In genomic region chr7:30985357-30985756, GRCm38 (mm10) we compare ENCODE assay signal across 36 mouse cellular contexts. TPM values are rescaled to one million over a fixed set of nuclear protein-coding genes. Genes with fewer than 3 reads are reported as not detected.
"Had no signal": no experiment of that assay in that cellular context is flagged by ENCODE, and none has a peak within 500 bp of the region (broad histone marks: within the 10 kb centered on the region; RNA-seq: fewer than 3 reads in every experiment).

No protein-coding gene starts in this region.

- H3K4me1 ChIP-seq: heart, embryonic 13.5 days; heart, embryonic 15.5 days; hindbrain, embryonic 13.5 days; hindbrain, embryonic 15.5 days; kidney, embryonic 15.5 days; limb, embryonic 13.5 days; limb, embryonic 15.5 days; liver, embryonic 13.5 days had no signal

- H3K27me3 ChIP-seq: heart, embryonic 13.5 days; heart, embryonic 15.5 days; hindbrain, embryonic 13.5 days; hindbrain, embryonic 15.5 days; kidney, embryonic 15.5 days; limb, embryonic 13.5 days; limb, embryonic 15.5 days; liver, embryonic 13.5 days had no signal

- H3K9ac ChIP-seq: forebrain, postnatal 0 days; heart, embryonic 13.5 days; heart, embryonic 15.5 days; hindbrain, embryonic 13.5 days; hindbrain, embryonic 15.5 days; kidney, embryonic 15.5 days; limb, embryonic 13.5 days; limb, embryonic 15.5 days; liver, embryonic 13.5 days had no signal

- H3K36me3 ChIP-seq: heart, embryonic 13.5 days; heart, embryonic 15.5 days; hindbrain, embryonic 13.5 days; hindbrain, embryonic 15.5 days; kidney, embryonic 15.5 days; limb, embryonic 13.5 days; limb, embryonic 15.5 days; liver, embryonic 13.5 days had no signal

- H3K9me3 ChIP-seq: heart, embryonic 13.5 days; heart, embryonic 15.5 days; hindbrain, embryonic 13.5 days; hindbrain, embryonic 15.5 days; kidney, embryonic 15.5 days; limb, embryonic 13.5 days; limb, embryonic 15.5 days; liver, embryonic 13.5 days had no signal

- ATAC-seq: forebrain, postnatal 0 days; hindbrain, postnatal 0 days had no signal

- DNase-seq: forebrain, postnatal 0 days; gastrocnemius, postnatal 14 days; gastrocnemius, postnatal 36 days; heart, adult 11 months; heart, adult 2 months; heart, postnatal 14 days; heart, postnatal 36 days; kidney, adult 2 months; kidney, adult 9 months; kidney, postnatal 14 days; kidney, postnatal 36 days; layer of hippocampus, adult 9-11 months; layer of hippocampus, postnatal 36 days; left cerebral cortex, postnatal 4 days; liver, embryonic 13.5 days had no signal

- H3K4me3 ChIP-seq: heart, adult 2 months; heart, embryonic 13.5 days; heart, embryonic 15.5 days; hindbrain, embryonic 13.5 days; hindbrain, embryonic 15.5 days; kidney, embryonic 15.5 days; limb, embryonic 13.5 days; limb, embryonic 15.5 days; liver, embryonic 13.5 days had no signal

- H3K27ac ChIP-seq: heart, adult 2 months; heart, embryonic 13.5 days; heart, embryonic 15.5 days; hindbrain, embryonic 13.5 days; hindbrain, embryonic 15.5 days; hindbrain, postnatal 0 days; kidney, embryonic 15.5 days; kidney, postnatal 0 days; limb, embryonic 13.5 days; limb, embryonic 15.5 days; liver, embryonic 13.5 days had no signal

- H3K4me2 ChIP-seq: heart, embryonic 11.5 days; heart, embryonic 13.5 days; heart, embryonic 15.5 days; hindbrain, embryonic 13.5 days; hindbrain, embryonic 15.5 days; kidney, embryonic 15.5 days; limb, embryonic 13.5 days; limb, embryonic 15.5 days; liver, embryonic 13.5 days had no signal

RNA-seq across cellular contexts. Expression of gene Fam187b, which starts 11.8 kb away (rescaled TPM):
- total RNA-seq: gastrocnemius, adult 18-20 months; gastrocnemius, postnatal 36 days; heart, adult 2 months; hematopoietic stem cell, adult 5-6 weeks; left cerebral cortex, postnatal 25 days had no signal

RNA-seq across cellular contexts. Expression of gene Hamp, which starts 41.5 kb away (rescaled TPM):
- total RNA-seq: forebrain, postnatal 0 days; gastrocnemius, postnatal 14 days; gastrocnemius, postnatal 36 days; hematopoietic stem cell, adult 5-6 weeks; hindbrain, postnatal 0 days; layer of hippocampus, adult 18-20 months; layer of hippocampus, adult 8-10 months; layer of hippocampus, postnatal 14 days; layer of hippocampus, postnatal 36 days; left cerebral cortex, adult 18-20 months; left cerebral cortex, postnatal 10 days; left cerebral cortex, postnatal 25 days; left cerebral cortex, postnatal 4 days had no signal
- polyA plus RNA-seq: forebrain, postnatal 0 days; heart, embryonic 11.5 days; heart, embryonic 15.5 days; hindbrain, embryonic 11.5 days; hindbrain, embryonic 13.5 days; hindbrain, embryonic 15.5 days; hindbrain, postnatal 0 days; intestine, embryonic 14.5 days; kidney, adult 2 months; kidney, embryonic 15.5 days; kidney, postnatal 0 days; limb, embryonic 11.5 days; limb, embryonic 13.5 days; limb, embryonic 15.5 days had no signal
